Mouse (Mus musculus) gastrocnemius, postnatal 25 days (tissue): Measurements from ENCODE around the gene Nt5dc3. TPM values are rescaled to one million over a fixed set of nuclear protein-coding genes. Genes with fewer than 3 reads are reported as not detected.

Source experiments
- DNase-seq: peaks from one replicate; pipeline ENCODE4 v3.0.0; 2022
- total RNA-seq, 2 experiments: library from RNA; stranded (reverse); gene quantifications; 1 replicate in 1 of 2; 2 replicates in 1 of 2; pipeline ENCODE4 v1.2.3; 2021

The Nt5dc3 gene
- total RNA-seq, 2 experiments from 2014 or later = 30.0 to 38.2 TPM

- DNase-seq = peak; percentile 29
These were observed 93.8 kb downstream of the Nt5dc3 start for GRCm38 (mm10) chr10:86872591-86872990.

- no peak for DNase-seq
These were observed 99.9 kb downstream of the Nt5dc3 start for GRCm38 (mm10) chr10:86878721-86879120.

DNA sequence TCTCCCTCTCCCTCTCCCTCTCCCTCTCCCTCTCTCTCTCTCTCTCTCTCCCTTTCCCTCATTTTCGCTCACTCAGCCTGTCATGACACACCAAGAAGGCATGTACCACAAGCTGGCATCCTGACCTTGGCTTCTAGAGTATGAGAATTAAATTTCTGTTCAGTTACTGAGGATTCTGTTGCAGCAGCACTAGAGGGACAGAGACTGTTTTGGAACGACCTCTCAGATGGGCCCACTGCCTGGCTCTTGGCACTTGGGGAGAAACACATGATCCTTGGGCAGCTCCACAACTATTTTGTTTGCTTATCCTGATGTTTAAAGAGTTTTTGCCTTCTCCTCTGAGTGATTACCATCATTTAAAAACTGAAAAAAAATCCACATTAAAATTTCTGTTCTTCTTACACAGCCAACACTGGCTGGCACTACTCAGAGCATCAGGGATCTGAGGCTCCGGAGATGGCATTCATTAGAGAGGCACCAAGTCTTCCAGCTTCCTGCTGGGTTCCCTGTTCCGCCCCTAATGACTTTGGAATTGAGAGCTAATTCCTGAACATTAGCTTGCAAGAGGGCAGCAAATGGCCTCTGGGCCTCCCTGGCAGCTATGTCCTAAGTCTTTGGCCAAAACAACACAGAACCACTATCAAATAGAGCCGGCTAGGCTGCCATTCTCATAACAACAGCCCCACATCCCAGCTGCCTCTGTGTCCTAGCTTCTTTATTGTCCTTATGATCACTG lies 101.4 kb downstream of the Nt5dc3 start:
- DNase-seq = peak; percentile 76

DNA sequence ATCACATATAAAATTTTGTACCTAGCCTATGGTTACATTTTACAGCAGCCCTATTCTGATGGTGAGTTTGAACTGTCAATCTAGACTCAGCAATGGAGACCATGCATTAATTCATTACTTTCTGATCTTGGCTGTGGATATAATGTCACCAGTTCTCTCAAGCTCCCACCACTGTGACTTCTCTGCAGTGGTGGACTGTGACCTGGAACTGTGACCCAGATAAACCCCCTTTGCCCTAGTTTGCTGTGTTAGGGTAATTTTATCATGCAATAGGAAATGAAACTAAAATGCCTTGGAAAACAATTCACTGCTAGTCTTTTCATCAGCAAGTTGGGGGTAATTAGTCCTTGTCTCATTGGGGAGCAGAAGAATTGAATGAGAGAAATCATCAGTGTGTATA lies 102.6 kb downstream of the Nt5dc3 start:
- DNase-seq = no peak

- no peak for DNase-seq
These were observed 107.6 kb downstream of the Nt5dc3 start for GRCm38 (mm10) chr10:86886434-86886833.

Other genes with a start within 250 kb of the Nt5dc3 start
- gene Hsp90b1, start 73.5 kb upstream of the Nt5dc3 start, total RNA-seq = 100 to 1,000 TPM; 113 to 140 TPM
- 1 to 10 TPM; 1.4 to 1.5 TPM for gene Ttc41, start 73.2 kb upstream of the Nt5dc3 start, total RNA-seq
- gene Gm49358, start 15.0 kb upstream of the Nt5dc3 start, total RNA-seq = 10 to 100 TPM; 12.4 to 14.0 TPM
- gene Stab2, start 229.0 kb downstream of the Nt5dc3 start, total RNA-seq = 1 to 10 TPM in 1 of 2 experiments, under 1 TPM in 1; 0.78 to 1.3 TPM